Mouse (Mus musculus) embryo, embryonic 10 days (tissue): ENCODE data around the gene Olfr869.

ENCODE experiments used
- DNase-seq: peaks from one replicate; pipeline ENCODE4 v3.0.0-alpha.2; 2015; ENCODE audit warnings: low spot score

Olfr869 gene

DNA sequence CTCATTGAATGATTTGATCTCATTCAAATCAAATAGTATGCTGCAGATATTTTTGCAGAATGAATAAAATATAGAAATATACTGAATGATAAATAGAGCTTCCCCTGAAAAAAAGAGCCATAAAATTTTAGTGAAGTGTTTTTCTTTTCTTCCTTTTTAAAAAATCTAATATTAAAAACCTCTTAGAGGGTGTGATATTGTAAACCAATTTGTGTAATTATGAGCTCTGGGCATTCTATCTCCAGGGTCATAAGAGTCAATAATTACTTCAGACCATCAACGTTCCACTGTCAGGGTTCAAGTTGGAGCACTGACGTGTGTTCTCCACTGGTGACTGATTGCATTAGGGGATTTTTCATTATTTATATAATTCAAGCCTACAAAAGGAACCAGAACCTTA lies at the start of gene Olfr869:
Gene Olfr869, plus strand, starts transcription at position 301 of the 400 bp plus-strand sequence.
- no peak for DNase-seq

GRCm38 (mm10) chr9:20098326-20098725 lies 30.5 kb upstream of the Olfr869 start, which contains the start of gene Olfr868:
TSS of gene Olfr868 (plus strand) at chr9:20098626.
- no peak for DNase-seq

- DNase-seq, result no peak
These were observed 20.9 kb downstream of the Olfr869 start for GRCm38 (mm10) chr9:20149706-20150105.

DNA sequence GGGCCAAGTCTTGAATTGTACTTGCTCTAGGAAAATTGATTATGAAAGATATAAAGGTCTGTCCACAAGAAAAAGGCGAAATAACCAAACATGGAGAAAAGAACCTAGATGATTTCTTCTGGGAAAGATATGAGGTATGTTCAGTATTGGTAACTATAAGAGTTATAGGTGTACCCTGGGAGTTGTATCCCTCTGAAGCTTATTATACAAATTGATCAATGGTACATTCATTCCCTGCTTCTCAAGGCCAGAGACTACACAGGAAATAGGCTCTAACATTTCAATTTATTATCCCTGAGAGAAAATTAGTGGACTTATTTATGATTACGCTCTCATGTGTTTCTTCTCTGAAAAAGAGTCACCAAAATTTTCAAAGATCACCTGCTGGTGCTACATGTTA lies 45.1 kb downstream of the Olfr869 start, which contains the start of gene Olfr870:
Gene Olfr870, minus strand, starts transcription at position 101 of the 400 bp plus-strand sequence.
- no peak for DNase-seq

DNA sequence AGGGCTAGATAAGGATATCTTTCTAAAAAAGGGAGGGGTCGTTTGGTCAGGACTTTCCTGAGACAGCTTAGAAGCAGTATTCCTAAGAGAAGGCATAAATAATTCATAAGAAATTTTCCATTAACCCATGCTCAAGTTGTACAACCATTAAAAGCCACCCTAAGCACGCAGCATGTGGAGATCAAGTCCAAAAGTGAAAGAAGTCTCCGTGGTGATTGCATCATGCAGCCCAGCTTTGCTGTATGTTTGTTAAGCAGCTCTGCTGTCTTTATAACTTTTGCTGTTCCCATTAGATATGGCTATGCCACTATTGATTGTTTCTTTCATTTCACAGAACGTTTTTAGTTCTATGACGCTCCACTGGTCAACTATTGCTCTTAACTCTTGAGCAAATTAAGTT lies 50.7 kb downstream of the Olfr869 start:
- DNase-seq, result no peak
